Mouse (Mus musculus) lung, postnatal 0 days (tissue): Measurements from ENCODE around the gene C1qtnf1.

Experiments
- CTCF ChIP-seq: IDR thresholded peaks from 2 replicates; pipeline ENCODE4 v1.5.1; 2016; ENCODE audit warnings: antibody characterized with exemption, mild to moderate bottlenecking
- EP300 ChIP-seq: IDR thresholded peaks from 2 replicates; pipeline ENCODE4 v1.6.1; 2016; ENCODE audit warnings: antibody characterized with exemption, mild to moderate bottlenecking, control low read depth

GRCm38 (mm10) chr11:118495065-118495464 is 67.1 kb downstream of the C1qtnf1 start:
- no peak for TF ChIP-seq CTCF
- TF ChIP-seq EP300: no peak
